ENCODE assay signal across 8 mouse cellular contexts in the genomic region with DNA sequence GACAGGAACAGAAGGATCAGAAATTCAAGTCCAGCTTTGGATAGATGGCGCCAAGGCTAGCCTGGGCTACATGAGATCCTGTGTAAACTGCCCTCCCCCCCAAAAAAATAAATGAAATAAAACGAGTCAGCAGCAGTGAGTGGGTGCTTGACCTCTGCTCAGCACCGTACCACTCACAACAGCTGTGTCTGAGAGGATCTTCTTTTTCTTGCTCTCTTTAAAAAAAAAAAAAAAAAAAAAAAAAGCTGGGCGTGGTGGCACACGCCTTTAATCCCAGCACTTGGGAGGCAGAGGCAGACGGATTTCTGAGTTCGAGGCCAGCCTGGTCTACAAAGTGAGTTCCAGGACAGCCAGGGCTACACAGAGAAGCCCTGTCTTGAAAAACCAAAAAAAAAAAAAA. TPM values are rescaled to one million over a fixed set of nuclear protein-coding genes. Genes with fewer than 3 reads are reported as not detected.
DNase-seq lines count a peak whose midpoint lies in the region; ATAC-seq and TF ChIP-seq lines count a peak whose summit lies in the region.
"Not testable (repeated sequence)": the region's sequence is repeated elsewhere in the genome, so short reads cannot be mapped to it uniquely, and the experiment has no call there.

No protein-coding gene starts in this region.

- not testable (repeated sequence) for ATAC-seq in heart, embryonic 13.5 days (ENCODE audit: extremely low read depth, insufficient number of reproducible peaks, low FRiP score, low TSS enrichment); hindbrain, embryonic 15.5 days (ENCODE audit: low FRiP score, low read depth); liver, embryonic 12.5 days; lung, embryonic 15.5 days (ENCODE audit: borderline replicate concordance, extremely low read depth, low FRiP score, low TSS enrichment); midbrain, postnatal 0 days (ENCODE audit: low FRiP score)

- not testable (repeated sequence) for DNase-seq in cerebellum, adult 2 months; forebrain, embryonic 10.5 days (ENCODE audit: extremely low spot score, low spot score); midbrain, postnatal 0 days (ENCODE audit: low spot score)

- H3K36me3 ChIP-seq in forebrain, embryonic 10.5 days (replicated peaks), result peaks cover 25% of the 10 kb centered on the region
- H3K36me3 ChIP-seq in heart, embryonic 13.5 days, result peaks cover 23% of the 10 kb centered on the region
- H3K36me3 ChIP-seq in hindbrain, embryonic 15.5 days, result peaks cover 13% of the 10 kb centered on the region
- peaks cover 24% of the 10 kb centered on the region for H3K36me3 ChIP-seq in liver, embryonic 12.5 days
- peaks cover 18% of the 10 kb centered on the region for H3K36me3 ChIP-seq in lung, embryonic 15.5 days
- peaks cover 12% of the 10 kb centered on the region for H3K36me3 ChIP-seq in midbrain, postnatal 0 days (ENCODE audit: insufficient read depth, low read length)
- not testable (repeated sequence) for H3K36me3 ChIP-seq in testis, adult 2 months (ENCODE audit: control insufficient read depth, insufficient read depth, low read length)

- peak overlapping the region; percentile 7 for H3K4me3 ChIP-seq in cerebellum, adult 2 months (replicated peaks; ENCODE audit: insufficient read depth, low read depth, low read length)
- peak overlapping the region; percentile 91; the same call in 1 of the 2 replicates for H3K4me3 ChIP-seq in forebrain, embryonic 10.5 days
- peak overlapping the region; percentile 73; the same call in 1 of the 2 replicates for H3K4me3 ChIP-seq in heart, embryonic 13.5 days
- H3K4me3 ChIP-seq in hindbrain, embryonic 15.5 days, result peak overlapping the region; percentile 89; the same call in 1 of the 2 replicates
- H3K4me3 ChIP-seq in liver, embryonic 12.5 days, result peak overlapping the region; percentile 89
- H3K4me3 ChIP-seq in lung, embryonic 15.5 days, result peak overlapping the region; percentile 93; the same call in 1 of the 2 replicates
- not testable (repeated sequence) for H3K4me3 ChIP-seq in midbrain, postnatal 0 days (ENCODE audit: low read depth, low read length)
- H3K4me3 ChIP-seq in testis, adult 2 months (ENCODE audit: control insufficient read depth, low read depth, low read length), result peak overlapping the region; percentile 82

- not testable (repeated sequence) for H3K27me3 ChIP-seq in cerebellum, adult 2 months (ENCODE audit: control insufficient read depth, insufficient read depth, low read length); heart, embryonic 13.5 days (replicated peaks); hindbrain, embryonic 15.5 days; liver, embryonic 12.5 days (replicated peaks); lung, embryonic 15.5 days; midbrain, postnatal 0 days (ENCODE audit: insufficient read depth, low read length); testis, adult 2 months (ENCODE audit: control insufficient read depth, insufficient read depth, low read length)
- H3K27me3 ChIP-seq in forebrain, embryonic 10.5 days (ENCODE audit: poor library complexity, severe bottlenecking), result peaks cover 13% of the 10 kb centered on the region

- not testable (repeated sequence) for TF ChIP-seq POLR2A in cerebellum, adult 2 months (IDR thresholded peaks at IDR 0.05; ENCODE audit: borderline replicate concordance, insufficient read depth, low read length); testis, adult 2 months (IDR thresholded peaks at IDR 0.05; ENCODE audit: control insufficient read depth, low read depth, low read length)

- H3K9me3 ChIP-seq in forebrain, embryonic 10.5 days; heart, embryonic 13.5 days; hindbrain, embryonic 15.5 days; liver, embryonic 12.5 days (replicated peaks); lung, embryonic 15.5 days; midbrain, postnatal 0 days (ENCODE audit: low read length): not testable (repeated sequence)

- not testable (repeated sequence) for H3K27ac ChIP-seq in cerebellum, adult 2 months (ENCODE audit: insufficient read depth, low read length); forebrain, embryonic 10.5 days; heart, embryonic 13.5 days (replicated peaks); hindbrain, embryonic 15.5 days (replicated peaks); lung, embryonic 15.5 days; midbrain, postnatal 0 days (ENCODE audit: low read depth, low read length); testis, adult 2 months (ENCODE audit: control insufficient read depth, insufficient read depth, low read depth, low read length)
- H3K27ac ChIP-seq in liver, embryonic 12.5 days, result peak overlapping the region; percentile 89

- TF ChIP-seq CTCF in cerebellum, adult 2 months (IDR thresholded peaks at IDR 0.05; ENCODE audit: borderline replicate concordance, insufficient read depth, low read depth, low read length); midbrain, postnatal 0 days (IDR thresholded peaks at IDR 0.05); testis, adult 2 months (IDR thresholded peaks at IDR 0.05; ENCODE audit: control insufficient read depth, insufficient read depth, insufficient replicate concordance, low read depth, low read length): not testable (repeated sequence)

- 89% methylated on average over 7 of the region's 7 CpGs for WGBS in cerebellum, adult 2 months
- WGBS in forebrain, embryonic 10.5 days, result 80% methylated on average over 7 of the region's 7 CpGs
- 78% methylated on average over 3 of the region's 7 CpGs for WGBS in heart, embryonic 13.5 days
- 86% methylated on average over 6 of the region's 7 CpGs for WGBS in hindbrain, embryonic 15.5 days
- WGBS in liver, embryonic 12.5 days (ENCODE audit: insufficient replicate concordance), result 77% methylated on average over 3 of the region's 7 CpGs
- 76% methylated on average over 6 of the region's 7 CpGs for WGBS in lung, embryonic 15.5 days
- WGBS in midbrain, postnatal 0 days, result 78% methylated on average over 3 of the region's 7 CpGs

- 0 out of 2 replicates have a peak overlapping the region, but pooled peaks have one; percentile 84 for H3K9ac ChIP-seq in heart, embryonic 13.5 days
- H3K9ac ChIP-seq in hindbrain, embryonic 15.5 days; lung, embryonic 15.5 days; midbrain, postnatal 0 days (replicated peaks; ENCODE audit: low read length, poor library complexity, severe bottlenecking): not testable (repeated sequence)
- peak overlapping the region; percentile 78 for H3K9ac ChIP-seq in liver, embryonic 12.5 days

- peak overlapping the region; percentile 86; the same call in 1 of the 2 replicates for H3K4me2 ChIP-seq in heart, embryonic 13.5 days
- H3K4me2 ChIP-seq in hindbrain, embryonic 15.5 days, result peak overlapping the region; percentile 63
- H3K4me2 ChIP-seq in liver, embryonic 12.5 days, result peak overlapping the region; percentile 95
- peak overlapping the region; percentile 83 for H3K4me2 ChIP-seq in lung, embryonic 15.5 days
- peak overlapping the region; percentile 69; the same call in 1 of the 2 replicates for H3K4me2 ChIP-seq in midbrain, postnatal 0 days (ENCODE audit: low read depth, low read length, poor library complexity, severe bottlenecking)

- not testable (repeated sequence) for H3K4me1 ChIP-seq in cerebellum, adult 2 months (ENCODE audit: control insufficient read depth, insufficient read depth, low read length); testis, adult 2 months (ENCODE audit: control insufficient read depth, insufficient read depth, low read length)
- peaks cover 37% of the 10 kb centered on the region for H3K4me1 ChIP-seq in forebrain, embryonic 10.5 days
- peaks cover 28% of the 10 kb centered on the region for H3K4me1 ChIP-seq in heart, embryonic 13.5 days
- H3K4me1 ChIP-seq in hindbrain, embryonic 15.5 days (replicated peaks), result peaks cover 30% of the 10 kb centered on the region
- peaks cover 37% of the 10 kb centered on the region for H3K4me1 ChIP-seq in liver, embryonic 12.5 days
- peaks cover 28% of the 10 kb centered on the region for H3K4me1 ChIP-seq in lung, embryonic 15.5 days
- H3K4me1 ChIP-seq in midbrain, postnatal 0 days (ENCODE audit: insufficient read depth, low read length), result peaks cover 14% of the 10 kb centered on the region

RNA-seq across cellular contexts. Expression of gene Dynll1, which starts 1.4 kb away (rescaled TPM):
- 381 and 416 TPM in 2 replicates for polyA plus RNA-seq in cerebellum, adult 2 months (2012; rRNA removed)
- 1,650 and 1,695 TPM in 2 replicates for polyA plus RNA-seq in forebrain, embryonic 10.5 days (2016; fragmentation: Nextera tagmentation; extraction: Ambion mirVana)
- 1,196 and 1,415 TPM in 2 replicates for polyA plus RNA-seq in heart, embryonic 13.5 days (2015; fragmentation: Nextera tagmentation; extraction: Ambion mirVana)
- 1,255 and 1,318 TPM in 2 replicates for polyA plus RNA-seq in hindbrain, embryonic 15.5 days (2015; fragmentation: Nextera tagmentation; extraction: Ambion mirVana)
- 825 and 857 TPM in 2 replicates for polyA plus RNA-seq in liver, embryonic 12.5 days (2016; fragmentation: Nextera tagmentation; extraction: Ambion mirVana)
- polyA plus RNA-seq in lung, embryonic 15.5 days (2015; fragmentation: Nextera tagmentation; extraction: Ambion mirVana), result 1,439 and 1,513 TPM in 2 replicates
- total RNA-seq in midbrain, postnatal 0 days (2014; rRNA removed), result 196 and 214 TPM in 2 replicates
- polyA plus RNA-seq in midbrain, postnatal 0 days (2015; fragmentation: Nextera tagmentation; extraction: Ambion mirVana), result 893 and 930 TPM in 2 replicates
- polyA plus RNA-seq in testis, adult 2 months (2012; rRNA removed), result 559 and 571 TPM in 2 replicates

RNA-seq across cellular contexts. Expression of gene Coq5, which starts 22.7 kb away (rescaled TPM):
- polyA plus RNA-seq in cerebellum, adult 2 months (2012; rRNA removed), result 39.5 and 39.8 TPM in 2 replicates
- 58.7 and 58.8 TPM in 2 replicates for polyA plus RNA-seq in forebrain, embryonic 10.5 days (2016; fragmentation: Nextera tagmentation; extraction: Ambion mirVana)
- 67.1 and 70.2 TPM in 2 replicates for polyA plus RNA-seq in heart, embryonic 13.5 days (2015; fragmentation: Nextera tagmentation; extraction: Ambion mirVana)
- 57.3 and 59.3 TPM in 2 replicates for polyA plus RNA-seq in hindbrain, embryonic 15.5 days (2015; fragmentation: Nextera tagmentation; extraction: Ambion mirVana)
- 43.3 and 46.2 TPM in 2 replicates for polyA plus RNA-seq in liver, embryonic 12.5 days (2016; fragmentation: Nextera tagmentation; extraction: Ambion mirVana)
- polyA plus RNA-seq in lung, embryonic 15.5 days (2015; fragmentation: Nextera tagmentation; extraction: Ambion mirVana), result 37.6 and 40.4 TPM in 2 replicates
- total RNA-seq in midbrain, postnatal 0 days (2014; rRNA removed), result 29.6 and 36.7 TPM in 2 replicates
- polyA plus RNA-seq in midbrain, postnatal 0 days (2015; fragmentation: Nextera tagmentation; extraction: Ambion mirVana), result 42.8 and 43.5 TPM in 2 replicates
- polyA plus RNA-seq in testis, adult 2 months (2012; rRNA removed), result 12.2 and 14.0 TPM in 2 replicates

RNA-seq across cellular contexts. Expression of gene Srsf9, which starts 24.8 kb away (rescaled TPM):
- 60.1 and 65.0 TPM in 2 replicates for polyA plus RNA-seq in cerebellum, adult 2 months (2012; rRNA removed)
- polyA plus RNA-seq in forebrain, embryonic 10.5 days (2016; fragmentation: Nextera tagmentation; extraction: Ambion mirVana), result 399 and 417 TPM in 2 replicates
- 112 and 115 TPM in 2 replicates for polyA plus RNA-seq in heart, embryonic 13.5 days (2015; fragmentation: Nextera tagmentation; extraction: Ambion mirVana)
- 142 and 146 TPM in 2 replicates for polyA plus RNA-seq in hindbrain, embryonic 15.5 days (2015; fragmentation: Nextera tagmentation; extraction: Ambion mirVana)
- 195 and 200 TPM in 2 replicates for polyA plus RNA-seq in liver, embryonic 12.5 days (2016; fragmentation: Nextera tagmentation; extraction: Ambion mirVana)
- polyA plus RNA-seq in lung, embryonic 15.5 days (2015; fragmentation: Nextera tagmentation; extraction: Ambion mirVana), result 262 and 286 TPM in 2 replicates
- total RNA-seq in midbrain, postnatal 0 days (2014; rRNA removed), result 44.1 and 45.5 TPM in 2 replicates
- 88.0 and 93.8 TPM in 2 replicates for polyA plus RNA-seq in midbrain, postnatal 0 days (2015; fragmentation: Nextera tagmentation; extraction: Ambion mirVana)
- 43.9 and 45.5 TPM in 2 replicates for polyA plus RNA-seq in testis, adult 2 months (2012; rRNA removed)

RNA-seq across cellular contexts. Expression of gene Rnf10, which starts 29.5 kb away (rescaled TPM):
- polyA plus RNA-seq in cerebellum, adult 2 months (2012; rRNA removed), result 141 and 151 TPM in 2 replicates
- 119 and 132 TPM in 2 replicates for polyA plus RNA-seq in forebrain, embryonic 10.5 days (2016; fragmentation: Nextera tagmentation; extraction: Ambion mirVana)
- 111 and 121 TPM in 2 replicates for polyA plus RNA-seq in heart, embryonic 13.5 days (2015; fragmentation: Nextera tagmentation; extraction: Ambion mirVana)
- 187 and 218 TPM in 2 replicates for polyA plus RNA-seq in hindbrain, embryonic 15.5 days (2015; fragmentation: Nextera tagmentation; extraction: Ambion mirVana)
- 166 and 172 TPM in 2 replicates for polyA plus RNA-seq in liver, embryonic 12.5 days (2016; fragmentation: Nextera tagmentation; extraction: Ambion mirVana)
- 141 and 150 TPM in 2 replicates for polyA plus RNA-seq in lung, embryonic 15.5 days (2015; fragmentation: Nextera tagmentation; extraction: Ambion mirVana)
- 103 and 118 TPM in 2 replicates for total RNA-seq in midbrain, postnatal 0 days (2014; rRNA removed)
- polyA plus RNA-seq in midbrain, postnatal 0 days (2015; fragmentation: Nextera tagmentation; extraction: Ambion mirVana), result 154 and 158 TPM in 2 replicates
- polyA plus RNA-seq in testis, adult 2 months (2012; rRNA removed), result 240 and 247 TPM in 2 replicates

RNA-seq across cellular contexts. Expression of gene Gatc, which starts 38.8 kb away (rescaled TPM):
- polyA plus RNA-seq in cerebellum, adult 2 months (2012; rRNA removed), result 32.8 and 33.6 TPM in 2 replicates
- 37.6 and 40.2 TPM in 2 replicates for polyA plus RNA-seq in forebrain, embryonic 10.5 days (2016; fragmentation: Nextera tagmentation; extraction: Ambion mirVana)
- polyA plus RNA-seq in heart, embryonic 13.5 days (2015; fragmentation: Nextera tagmentation; extraction: Ambion mirVana), result 22.0 and 22.8 TPM in 2 replicates
- 32.3 and 45.2 TPM in 2 replicates for polyA plus RNA-seq in hindbrain, embryonic 15.5 days (2015; fragmentation: Nextera tagmentation; extraction: Ambion mirVana)
- polyA plus RNA-seq in liver, embryonic 12.5 days (2016; fragmentation: Nextera tagmentation; extraction: Ambion mirVana), result 20.6 and 21.2 TPM in 2 replicates
- 20.7 and 24.2 TPM in 2 replicates for polyA plus RNA-seq in lung, embryonic 15.5 days (2015; fragmentation: Nextera tagmentation; extraction: Ambion mirVana)
- 17.6 and 27.8 TPM in 2 replicates for total RNA-seq in midbrain, postnatal 0 days (2014; rRNA removed)
- 39.2 and 42.4 TPM in 2 replicates for polyA plus RNA-seq in midbrain, postnatal 0 days (2015; fragmentation: Nextera tagmentation; extraction: Ambion mirVana)
- polyA plus RNA-seq in testis, adult 2 months (2012; rRNA removed), result 11.6 and 16.0 TPM in 2 replicates
